Mouse (Mus musculus) A20 (cell line): ENCODE data around the gene Rnls.

Experiments
- DNase-seq: peaks from one replicate; pipeline ENCODE4 v3.0.0-alpha.2; 2011; ENCODE audit warnings: low read depth, low spot score

Gene Rnls

GRCm38 (mm10) chr19:33188766-33189165, 203.3 kb downstream of the Rnls start:
- DNase-seq: no peak

DNA sequence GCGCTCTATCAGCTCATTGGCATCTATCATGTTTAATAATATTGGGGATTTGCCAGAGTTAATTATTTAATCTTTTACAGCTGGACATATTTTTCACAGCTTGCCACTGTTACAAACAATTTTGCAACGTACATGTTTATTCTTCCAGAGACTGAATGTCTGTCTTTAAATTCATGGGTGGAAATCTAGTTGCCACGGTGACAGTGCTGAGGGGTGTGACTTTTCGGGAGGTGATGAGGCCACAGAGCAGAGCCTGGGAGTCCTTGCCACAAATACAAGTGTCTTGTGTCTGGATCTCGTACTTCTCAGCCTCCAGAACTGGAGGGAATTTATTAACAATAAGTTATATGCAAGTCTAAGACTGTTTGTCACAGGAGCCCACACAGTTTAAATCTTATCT, 212.5 kb downstream of the Rnls start:
- DNase-seq: no peak

DNA sequence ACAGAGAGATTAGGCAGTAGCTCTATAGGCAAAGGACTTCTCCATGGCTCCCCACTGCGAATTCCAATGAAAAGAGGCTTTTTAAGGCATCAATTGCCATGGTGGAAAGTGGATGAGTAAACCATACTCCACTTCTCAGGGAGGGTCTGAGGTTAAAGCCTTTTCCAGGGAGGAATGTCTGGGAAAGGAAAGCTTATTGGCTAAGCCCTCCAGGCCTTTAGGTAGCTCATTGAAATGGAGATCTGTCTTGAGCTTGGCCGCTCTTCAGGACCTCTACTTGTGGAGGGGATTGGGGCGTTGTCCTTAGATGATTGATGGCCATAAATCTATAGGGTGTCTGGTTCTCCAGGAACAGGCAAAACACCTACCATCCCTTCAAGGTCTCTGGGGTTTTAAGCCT, 213.2 kb downstream of the Rnls start:
- DNase-seq: no peak

DNA sequence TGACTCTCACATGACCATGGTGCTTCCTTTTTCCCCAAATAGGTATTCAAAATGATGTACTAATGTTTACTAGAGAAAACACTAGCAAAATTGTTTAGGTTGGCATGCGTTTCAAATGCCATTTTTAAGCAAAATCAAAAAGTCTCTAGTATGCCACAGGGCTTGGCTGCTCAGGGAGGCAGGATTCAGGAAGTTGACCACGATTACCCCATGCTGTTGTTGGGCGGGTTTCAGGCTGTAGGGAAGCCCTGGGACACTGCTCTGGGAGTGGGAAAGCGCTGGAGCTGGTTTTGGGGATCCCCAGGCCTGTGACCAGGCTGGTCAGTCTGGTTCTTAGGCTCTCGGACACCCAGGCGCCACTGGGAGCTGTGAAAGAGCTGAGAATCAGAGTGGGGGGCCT, 213.7 kb downstream of the Rnls start:
- no peak for DNase-seq

DNA sequence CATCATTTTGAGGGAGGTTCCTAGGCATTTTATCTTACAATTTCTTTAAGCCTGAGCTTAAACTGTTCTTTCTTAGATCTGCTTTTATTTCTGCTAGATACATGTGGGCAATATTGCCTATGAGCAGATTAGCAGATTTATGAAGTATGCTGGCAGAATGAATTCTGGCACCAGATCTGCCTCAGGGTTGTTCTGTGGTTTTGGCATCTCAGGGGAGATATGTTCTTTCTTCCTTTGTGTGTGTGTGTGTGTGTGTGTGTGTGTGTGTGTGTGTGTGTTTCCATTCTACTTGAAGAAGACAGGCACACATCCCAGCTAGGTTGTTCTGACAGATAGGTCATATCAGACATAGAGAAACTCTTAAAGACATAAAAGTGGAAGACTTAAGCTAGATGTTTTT, 218.1 kb downstream of the Rnls start:
- DNase-seq: no peak

GRCm38 (mm10) chr19:33169881-33170280, 222.2 kb downstream of the Rnls start:
- peak; percentile 50 for DNase-seq

GRCm38 (mm10) chr19:33167528-33168264, 224.4 kb downstream of the Rnls start:
- DNase-seq: no peak

DNA sequence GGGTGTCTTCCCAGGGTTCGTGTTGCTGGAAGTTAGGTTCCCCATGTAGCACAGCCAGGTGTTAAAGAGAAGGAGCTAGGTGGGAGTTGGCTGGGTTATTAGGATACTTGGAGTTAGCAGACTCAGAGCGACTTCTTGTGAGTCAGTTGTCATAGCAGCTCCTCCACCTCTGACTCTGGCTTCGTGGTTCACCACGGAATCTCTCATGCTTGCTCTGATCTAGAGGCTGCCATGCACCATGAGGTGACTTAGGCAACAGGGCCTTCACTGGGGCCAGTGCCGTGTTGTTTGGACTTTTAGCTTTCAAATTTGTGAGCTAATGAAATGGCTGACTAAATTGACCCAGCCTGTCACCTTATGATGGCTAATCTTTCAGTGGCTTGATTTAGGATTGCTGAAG, 227.3 kb downstream of the Rnls start:
- no peak for DNase-seq

DNA sequence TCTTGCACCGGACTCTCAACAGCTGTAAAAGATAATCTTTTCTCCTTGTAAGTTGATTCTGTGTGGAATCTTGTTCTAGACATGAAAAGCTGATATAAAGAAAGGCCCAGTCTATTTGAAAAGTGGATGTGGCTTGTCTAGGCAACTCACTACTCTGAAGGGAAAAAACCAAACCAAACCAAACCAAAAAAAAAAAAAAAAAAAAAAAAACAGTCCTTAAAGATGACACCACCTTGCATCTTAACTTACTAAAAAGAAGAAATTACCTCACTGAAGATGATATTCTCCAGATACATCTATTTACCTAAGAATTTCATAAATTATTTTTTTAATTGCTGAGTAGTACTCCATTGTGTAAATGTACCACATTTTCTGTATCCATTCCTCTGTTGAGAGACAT, 230.2 kb downstream of the Rnls start:
- DNase-seq: no peak

DNA sequence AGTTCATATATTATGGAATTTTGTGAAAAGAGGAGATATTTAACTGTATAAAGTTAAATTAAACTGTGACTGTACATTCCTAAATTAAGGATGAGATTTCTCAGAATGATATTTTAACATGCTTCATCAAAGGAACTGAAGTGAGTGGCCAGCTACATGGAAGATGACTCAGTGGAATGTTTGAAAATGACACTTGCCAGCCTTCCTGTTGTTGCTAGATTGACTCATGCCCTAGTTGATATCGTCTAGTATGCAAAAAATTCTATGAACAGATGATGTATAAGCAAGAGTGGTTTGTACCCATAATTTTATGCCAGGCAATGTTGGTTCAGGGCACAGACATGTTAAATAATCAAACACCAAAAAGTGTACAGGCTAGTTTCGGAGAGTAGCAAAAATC, 232.2 kb downstream of the Rnls start:
- DNase-seq: no peak

- DNase-seq: no peak
These were observed 232.9 kb downstream of the Rnls start for GRCm38 (mm10) chr19:33159192-33159591.

- DNase-seq: peak; percentile 61
These were observed 233.9 kb downstream of the Rnls start for GRCm38 (mm10) chr19:33158234-33158633.

- no peak for DNase-seq
These were observed 243.7 kb downstream of the Rnls start for GRCm38 (mm10) chr19:33148411-33148810.

DNA sequence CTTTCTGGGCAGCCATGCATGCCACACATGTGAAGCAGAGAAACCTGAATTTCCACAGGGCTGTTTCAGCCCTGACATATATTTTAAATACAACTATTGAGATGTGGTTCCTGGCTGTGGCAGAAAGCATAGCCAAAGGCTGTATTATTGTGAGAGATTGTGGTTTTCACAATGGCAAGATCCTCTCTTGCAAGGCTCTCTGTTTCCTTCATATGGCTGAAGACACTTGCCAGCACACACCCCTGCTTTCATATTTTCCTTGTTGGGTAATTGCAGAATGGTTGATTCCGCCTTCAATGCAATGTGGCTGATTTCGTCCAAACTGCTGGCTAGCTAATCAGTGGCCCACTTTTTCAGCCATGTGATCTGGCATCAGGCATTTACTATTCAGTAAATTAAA, 248.9 kb downstream of the Rnls start:
- no peak for DNase-seq

DNA sequence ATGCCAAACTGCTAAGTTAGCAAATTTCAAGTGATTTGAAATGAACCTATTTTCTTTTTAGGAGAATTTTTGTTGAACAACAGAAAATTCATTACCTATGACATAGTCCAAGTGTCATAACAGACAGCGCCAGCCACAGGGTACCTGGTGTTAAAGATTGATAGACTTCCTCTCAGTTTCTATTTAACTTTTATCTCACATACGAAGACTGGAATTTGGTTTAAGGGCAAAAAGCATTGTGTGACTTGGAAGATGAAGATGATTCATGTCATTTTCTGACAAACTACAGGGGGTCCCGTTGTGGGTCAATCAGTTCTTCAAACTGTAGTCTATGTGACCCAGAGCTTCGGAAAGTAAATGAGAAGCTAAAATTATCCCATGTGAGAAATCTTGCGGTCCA, 254.8 kb downstream of the Rnls start:
- DNase-seq: no peak

DNA sequence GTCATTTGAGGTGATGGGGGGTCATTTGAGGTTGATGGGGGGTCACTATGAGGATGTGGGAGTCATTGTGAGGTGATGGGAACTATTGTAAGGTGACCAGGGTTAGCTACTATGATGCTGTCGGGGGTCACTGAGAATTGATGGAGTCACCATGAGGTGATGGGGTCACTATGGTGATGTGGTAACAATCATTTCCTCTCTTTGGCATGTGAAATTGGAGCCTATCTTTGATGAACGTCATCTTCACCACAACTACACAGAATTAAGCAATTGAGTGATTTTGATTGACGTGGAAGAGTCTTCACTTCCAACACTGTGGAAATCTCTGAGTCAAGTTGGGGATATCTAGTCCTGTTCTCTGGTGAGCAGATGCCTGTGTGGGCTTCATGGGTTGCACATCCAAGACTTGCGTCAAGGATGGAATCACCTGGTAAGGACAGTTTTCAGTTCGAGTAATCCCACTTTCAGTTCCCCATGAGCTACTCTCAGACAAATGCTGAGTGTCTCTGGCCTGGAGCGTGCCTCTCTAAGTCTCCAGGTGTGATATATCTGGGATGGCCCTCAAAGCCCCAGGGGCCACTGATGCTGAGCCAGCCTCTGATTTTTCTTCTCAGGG, 269.4 kb downstream of the Rnls start:
- DNase-seq: peak; percentile 54

- peak; percentile 39 for DNase-seq
These were observed 272.1 kb downstream of the Rnls start for GRCm38 (mm10) chr19:33119947-33120346.

DNA sequence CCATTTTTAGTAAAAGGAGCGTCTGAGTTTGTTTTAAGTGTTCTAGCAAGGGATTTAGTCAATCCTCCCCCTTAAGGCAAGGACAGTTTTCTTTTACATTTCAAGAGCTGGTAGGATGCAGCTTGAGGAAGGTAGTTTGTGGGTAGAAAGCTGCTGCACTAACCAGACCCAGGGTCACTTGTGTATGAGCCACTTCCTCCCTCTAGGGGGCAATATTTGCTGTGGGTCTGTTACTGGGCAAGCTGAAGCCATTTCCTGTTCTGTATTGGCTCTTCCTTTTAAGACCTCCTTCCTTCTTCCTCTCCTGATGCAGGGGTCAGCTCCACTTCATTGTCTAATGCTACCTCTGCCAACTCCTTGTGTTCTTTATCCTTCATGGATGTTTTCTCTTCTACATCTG, 273.2 kb downstream of the Rnls start:
- peak; percentile 66 for DNase-seq

- no peak for DNase-seq
These were observed 277.3 kb downstream of the Rnls start for GRCm38 (mm10) chr19:33114631-33115295.

DNA sequence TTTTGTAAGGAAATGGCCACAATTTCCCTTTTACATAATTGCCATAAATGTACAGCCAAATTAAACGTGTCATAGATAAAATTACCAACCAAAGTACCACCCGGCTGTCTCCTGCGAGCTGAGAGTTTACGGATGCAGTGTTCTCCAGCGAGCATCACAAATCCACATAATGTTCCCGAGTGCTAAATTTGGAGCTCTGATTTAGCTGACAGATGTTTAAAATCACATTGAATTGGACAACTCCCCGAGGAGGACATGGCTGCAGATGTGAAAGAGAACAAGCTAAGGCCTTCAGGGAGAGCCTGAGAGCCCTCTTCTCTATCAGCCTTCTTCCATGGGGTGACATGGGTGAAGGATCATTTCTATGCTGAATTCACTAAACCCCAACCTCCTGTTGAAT, 278.3 kb downstream of the Rnls start:
- DNase-seq: no peak

GRCm38 (mm10) chr19:33110404-33110803, 281.7 kb downstream of the Rnls start:
- DNase-seq: no peak

DNA sequence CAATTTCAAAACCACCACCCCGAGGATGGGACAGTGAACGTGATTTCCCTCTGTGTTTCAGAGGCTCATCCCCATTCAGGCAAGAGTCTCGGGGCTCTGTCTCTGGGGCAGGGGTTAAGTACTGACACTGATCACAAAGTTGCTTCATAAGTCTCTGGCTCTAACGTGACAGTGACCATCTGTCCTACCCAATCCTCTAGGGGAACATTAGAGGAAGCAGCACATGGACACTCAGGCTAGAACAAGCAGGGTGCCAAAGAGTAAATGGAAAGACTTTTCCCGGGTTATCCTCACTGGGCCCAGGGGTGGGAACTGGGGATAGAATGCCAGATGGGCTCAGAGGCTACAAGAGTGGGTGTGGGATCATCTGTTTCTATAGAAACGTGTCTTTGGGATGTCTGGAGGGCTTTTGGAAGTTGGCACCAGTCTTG, 282.1 kb downstream of the Rnls start:
- no peak for DNase-seq

GRCm38 (mm10) chr19:33109141-33109540, 283.0 kb downstream of the Rnls start:
- DNase-seq: peak; percentile 32
